Mouse (Mus musculus) MEL (cell line): Measurements from ENCODE around the gene Krt86.

Source experiments
- CHD1 ChIP-seq: IDR thresholded peaks from 2 replicates; pipeline ENCODE4 v1.6.1; 2012; ENCODE audit warnings: low read depth, mild to moderate bottlenecking, inconsistent platforms, low read length, improper control_type of control experiment
- CTCF ChIP-seq, 3 experiments: IDR thresholded peaks in 2 of 3; conservative IDR thresholded peaks in 1 of 3; 2 replicates each; pipeline ENCODE4 v1.5.1; 2011 to 2012; ENCODE audit warnings: low read length in 3 of 3, low read depth in 2 of 3, mild to moderate bottlenecking in 2 of 3, improper control_type of control experiment in 1 of 3, inconsistent platforms in 1 of 3, mixed read lengths in 1 of 3, moderate library complexity in 1 of 3; ENCODE audit not compliant: control insufficient read depth in 1 of 3, insufficient read depth in 1 of 3, poor library complexity in 1 of 3, severe bottlenecking in 1 of 3
- ETS1 ChIP-seq: IDR thresholded peaks from 2 replicates; pipeline ENCODE4 v1.6.1; 2012; ENCODE audit warnings: low read depth, mild to moderate bottlenecking, inconsistent platforms, low read length, improper control_type of control experiment, moderate library complexity
- GATA1 ChIP-seq: IDR thresholded peaks from 2 replicates; pipeline ENCODE4 v1.6.1; 2011; ENCODE audit warnings: low read depth, low read length, improper control_type of control experiment
- HCFC1 ChIP-seq: IDR thresholded peaks from 2 replicates; pipeline ENCODE4 v1.6.1; 2012; ENCODE audit warnings: low read depth, mild to moderate bottlenecking, inconsistent platforms, low read length, improper control_type of control experiment, moderate library complexity
- KAT2A ChIP-seq: conservative IDR thresholded peaks from 2 replicates; pipeline ENCODE4 v1.6.1; 2012; ENCODE audit warnings: low read depth, low read length, improper control_type of control experiment, inconsistent platforms
- MAX ChIP-seq: IDR thresholded peaks from 2 replicates; pipeline ENCODE4 v1.6.1; 2011; ENCODE audit warnings: low read length, improper control_type of control experiment
- MYC ChIP-seq: IDR thresholded peaks from 2 replicates; pipeline ENCODE4 v1.6.1; 2011; ENCODE audit warnings: low read depth, mild to moderate bottlenecking, low read length, improper control_type of control experiment, moderate library complexity
- POLR2A ChIP-seq, 2 experiments: IDR thresholded peaks; 2 replicates each; pipeline ENCODE4 v1.6.1; 2011 to 2012; ENCODE audit warnings: low read length in 2 of 2, mild to moderate bottlenecking in 2 of 2, control low read depth in 1 of 2, improper control_type of control experiment in 1 of 2, low read depth in 1 of 2, moderate library complexity in 1 of 2; ENCODE audit not compliant: control insufficient read depth in 1 of 2, insufficient read depth in 1 of 2, poor library complexity in 1 of 2
- POLR2AphosphoS2 ChIP-seq: IDR thresholded peaks from 2 replicates; pipeline ENCODE4 v1.6.1; 2011; ENCODE audit warnings: low read length, improper control_type of control experiment
- RAD21 ChIP-seq: IDR thresholded peaks from 2 replicates; pipeline ENCODE4 v1.6.1; 2011; ENCODE audit warnings: mild to moderate bottlenecking, low read depth, low read length, improper control_type of control experiment
- SIN3A ChIP-seq: IDR thresholded peaks from 2 replicates; pipeline ENCODE4 v1.6.1; 2012; ENCODE audit warnings: low read length, improper control_type of control experiment, inconsistent platforms
- TAL1 ChIP-seq: IDR thresholded peaks from 2 replicates; pipeline ENCODE4 v1.6.1; 2012; ENCODE audit warnings: mild to moderate bottlenecking, inconsistent platforms, low read length, moderate library complexity, mixed read lengths
- ZKSCAN1 ChIP-seq: IDR thresholded peaks from 2 replicates; pipeline ENCODE4 v1.6.1; 2012; ENCODE audit warnings: low read depth, mild to moderate bottlenecking, inconsistent platforms, low read length, improper control_type of control experiment, moderate library complexity

- TF ChIP-seq ETS1 (no peak), CTCF (IDR thresholded peaks at IDR 0.05 in 2 of 3, conservative IDR thresholded peaks at IDR 0.05 in 1 of 3; ENCODE audit: control insufficient read depth in 1 of 3, insufficient read depth in 1 of 3, low read depth in 2 of 3, low read length in 3 of 3, poor library complexity in 1 of 3, severe bottlenecking in 1 of 3) (no peak), HCFC1 (no peak), MYC (no peak), RAD21 (no peak), POLR2AphosphoS2 (no peak), GATA1 (no peak), POLR2A (IDR thresholded peaks at IDR 0.05; ENCODE audit: control insufficient read depth in 1 of 2, insufficient read depth in 1 of 2, low read depth in 1 of 2, low read length in 2 of 2, poor library complexity in 1 of 2) (no peak), MAX (no peak), TAL1 (no peak), KAT2A (no peak), ZKSCAN1 (no peak), SIN3A (no peak), CHD1 (no peak)
These were observed 18.2 kb downstream of the Krt86 start, which contains the start of gene Krt83 for GRCm38 (mm10) chr15:101491431-101491830.
